Mouse (Mus musculus): ENCODE measurements at regions not wholly inside any gene's neighbourhood (a gene's known extent, or its start where the extent isn't known, plus 50 kb on each side); places are given as distances from the start of the nearest gene placed in this dataset.

DNA sequence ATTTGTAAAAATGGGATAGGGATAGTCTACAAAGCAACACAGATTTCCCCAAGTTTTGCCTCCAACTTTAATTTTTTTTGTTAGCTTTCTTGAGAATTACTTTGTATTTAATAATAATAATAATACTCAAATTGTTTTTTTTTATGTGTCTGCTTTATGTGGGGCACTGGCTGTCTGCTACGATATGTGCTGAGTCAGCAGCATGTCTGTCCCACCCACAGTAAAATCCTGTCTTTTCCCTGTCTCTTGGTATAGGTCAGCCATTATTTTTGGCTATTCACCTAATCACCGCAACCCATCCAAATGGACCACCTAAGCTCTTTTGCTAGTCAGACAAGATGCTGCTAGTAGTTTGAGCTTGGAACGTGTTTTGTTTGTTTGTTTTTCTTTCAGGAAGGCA lies 473.0 kb downstream of the Hs3st4 start:
- ATAC-seq (ENCODE audit: low read depth) (no peak), DNase-seq (ENCODE audit: low spot score) (no peak)
- no peaks in the 10 kb centered on the region for H3K27me3 ChIP-seq (replicated peaks; ENCODE audit: control insufficient read depth, insufficient read depth, low read length)
- H3K9ac ChIP-seq (ENCODE audit: low read depth, low read length), result no peak overlapping the region
- no peak overlapping the region for H3K4me2 ChIP-seq (ENCODE audit: low read depth, low read length)
- no peaks in the 10 kb centered on the region for H3K9me3 ChIP-seq (ENCODE audit: control insufficient read depth, low read length)
- H3K4me1 ChIP-seq (ENCODE audit: control insufficient read depth, insufficient read depth, low read length), result no peaks in the 10 kb centered on the region
- WGBS, result 75% methylated on average over 3 of the region's 3 CpGs
- no peak overlapping the region for H3K27ac ChIP-seq (replicated peaks; ENCODE audit: low read depth, low read length)
- H3K4me3 ChIP-seq (ENCODE audit: low read depth, low read length), result no peak overlapping the region
- H3K36me3 ChIP-seq (ENCODE audit: control insufficient read depth, insufficient read depth, low read length), result no peaks in the 10 kb centered on the region

GRCm38 (mm10) chr7:124487326-124487725 lies 504.7 kb downstream of the Hs3st4 start:
- ATAC-seq (ENCODE audit: low read depth) (no peak), DNase-seq (ENCODE audit: low spot score) (no peak)
- Histone ChIP-seq H3K4me2 (ENCODE audit: low read depth, low read length) (no peak overlapping the region), H3K27ac (replicated peaks; ENCODE audit: low read depth, low read length) (no peak overlapping the region), H3K27me3 (replicated peaks; ENCODE audit: control insufficient read depth, insufficient read depth, low read length) (no peaks in the 10 kb centered on the region), H3K9me3 (ENCODE audit: control insufficient read depth, low read length) (no peaks in the 10 kb centered on the region), H3K36me3 (ENCODE audit: control insufficient read depth, insufficient read depth, low read length) (no peaks in the 10 kb centered on the region), H3K9ac (ENCODE audit: low read depth, low read length) (no peak overlapping the region), H3K4me1 (ENCODE audit: control insufficient read depth, insufficient read depth, low read length) (no peaks in the 10 kb centered on the region), H3K4me3 (ENCODE audit: low read depth, low read length) (no peak overlapping the region)
- 60% methylated on average over 1 of the region's 1 CpGs for WGBS

GRCm38 (mm10) chr7:124491109-124491793 lies 508.6 kb downstream of the Hs3st4 start:
- no peak for ATAC-seq (ENCODE audit: low read depth)
- Histone ChIP-seq H3K36me3 (ENCODE audit: control insufficient read depth, insufficient read depth, low read length) (no peaks in the 10 kb centered on the region), H3K9ac (ENCODE audit: low read depth, low read length) (no peak overlapping the region), H3K4me2 (ENCODE audit: low read depth, low read length) (no peak overlapping the region), H3K9me3 (ENCODE audit: control insufficient read depth, low read length) (no peaks in the 10 kb centered on the region), H3K27me3 (replicated peaks; ENCODE audit: control insufficient read depth, insufficient read depth, low read length) (no peaks in the 10 kb centered on the region), H3K27ac (replicated peaks; ENCODE audit: low read depth, low read length) (no peak overlapping the region), H3K4me3 (ENCODE audit: low read depth, low read length) (no peak overlapping the region), H3K4me1 (ENCODE audit: control insufficient read depth, insufficient read depth, low read length) (no peaks in the 10 kb centered on the region)
- no peak for DNase-seq (ENCODE audit: low spot score)
- 58% methylated on average over 3 of the region's 3 CpGs for WGBS

DNA sequence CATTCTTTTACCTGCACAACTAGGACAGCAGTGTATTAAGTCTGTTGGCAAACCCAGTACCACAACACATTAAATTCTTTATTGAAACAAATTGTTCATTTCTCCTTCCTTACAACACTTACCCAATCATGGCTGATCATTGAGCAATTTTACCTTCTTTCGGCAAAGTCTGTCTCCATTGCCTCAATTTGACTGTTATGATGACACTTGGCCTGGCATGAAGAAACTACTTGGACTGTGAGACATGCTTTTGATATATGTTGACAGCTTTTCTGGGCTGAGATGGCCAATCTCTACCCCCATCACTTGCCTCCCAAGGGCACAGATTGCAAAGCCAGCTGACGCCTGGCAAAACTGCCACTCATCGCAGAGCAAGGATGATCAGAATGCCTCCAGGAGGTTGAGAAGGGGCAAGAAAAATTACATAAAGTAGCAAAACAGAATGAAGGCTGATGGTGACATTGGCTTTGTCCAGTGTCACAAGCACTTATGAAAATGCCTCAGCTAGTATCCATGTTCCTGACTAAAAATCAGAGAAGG lies 509.3 kb downstream of the Hs3st4 start:
- no peak for DNase-seq (ENCODE audit: low spot score)
- Histone ChIP-seq H3K9me3 (ENCODE audit: control insufficient read depth, low read length) (no peaks in the 10 kb centered on the region), H3K9ac (ENCODE audit: low read depth, low read length) (no peak overlapping the region), H3K36me3 (ENCODE audit: control insufficient read depth, insufficient read depth, low read length) (no peaks in the 10 kb centered on the region), H3K4me2 (ENCODE audit: low read depth, low read length) (no peak overlapping the region), H3K27ac (replicated peaks; ENCODE audit: low read depth, low read length) (no peak overlapping the region), H3K4me1 (ENCODE audit: control insufficient read depth, insufficient read depth, low read length) (no peaks in the 10 kb centered on the region), H3K4me3 (ENCODE audit: low read depth, low read length) (no peak overlapping the region), H3K27me3 (replicated peaks; ENCODE audit: control insufficient read depth, insufficient read depth, low read length) (no peaks in the 10 kb centered on the region)
- no peak for ATAC-seq (ENCODE audit: low read depth)
- 92% methylated on average over 3 of the region's 3 CpGs for WGBS

- H3K9me3 ChIP-seq (ENCODE audit: control insufficient read depth, low read length), result no peaks in the 10 kb centered on the region
- H3K4me2 ChIP-seq (ENCODE audit: low read depth, low read length), result no peak overlapping the region
- DNase-seq (ENCODE audit: low spot score), result peak; percentile 2
- H3K27ac ChIP-seq (replicated peaks; ENCODE audit: low read depth, low read length), result no peak overlapping the region
- 58% methylated on average over 3 of the region's 3 CpGs for WGBS
- ATAC-seq (ENCODE audit: low read depth), result no peak
- H3K4me1 ChIP-seq (ENCODE audit: control insufficient read depth, insufficient read depth, low read length), result no peaks in the 10 kb centered on the region
- no peak overlapping the region for H3K9ac ChIP-seq (ENCODE audit: low read depth, low read length)
- H3K27me3 ChIP-seq (replicated peaks; ENCODE audit: control insufficient read depth, insufficient read depth, low read length), result no peaks in the 10 kb centered on the region
- no peak overlapping the region for H3K4me3 ChIP-seq (ENCODE audit: low read depth, low read length)
- no peaks in the 10 kb centered on the region for H3K36me3 ChIP-seq (ENCODE audit: control insufficient read depth, insufficient read depth, low read length)
Observed at GRCm38 (mm10) chr7:124500636-124501035, 518.0 kb downstream of the Hs3st4 start.

DNA sequence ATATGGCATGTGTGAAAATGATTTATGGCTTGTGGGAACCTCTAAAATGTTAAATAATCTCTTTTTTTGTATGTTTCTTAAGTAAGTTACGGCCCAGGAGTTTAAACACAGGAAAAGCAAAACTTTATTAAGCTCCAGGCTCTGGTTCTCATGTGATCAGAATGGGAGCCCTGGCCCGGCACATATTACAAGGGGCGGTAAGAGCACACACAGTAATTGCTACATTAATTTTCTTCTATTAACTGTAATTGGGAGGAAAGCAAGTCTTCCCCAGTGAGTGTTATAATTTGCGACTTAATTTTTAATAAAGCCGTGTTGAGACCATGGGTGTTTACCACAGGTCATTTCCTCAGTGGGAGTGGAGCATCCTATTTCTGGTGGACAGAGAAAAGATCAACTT lies 520.1 kb downstream of the Hs3st4 start:
- 86% methylated on average over 5 of the region's 5 CpGs for WGBS
- H3K27me3 ChIP-seq (replicated peaks; ENCODE audit: control insufficient read depth, insufficient read depth, low read length), result no peaks in the 10 kb centered on the region
- DNase-seq (ENCODE audit: low spot score) (no peak), ATAC-seq (ENCODE audit: low read depth) (no peak)
- H3K4me1 ChIP-seq (ENCODE audit: control insufficient read depth, insufficient read depth, low read length), result no peaks in the 10 kb centered on the region
- H3K9me3 ChIP-seq (ENCODE audit: control insufficient read depth, low read length), result no peaks in the 10 kb centered on the region
- no peaks in the 10 kb centered on the region for H3K36me3 ChIP-seq (ENCODE audit: control insufficient read depth, insufficient read depth, low read length)
- H3K9ac ChIP-seq (ENCODE audit: low read depth, low read length), result no peak overlapping the region
- H3K4me2 ChIP-seq (ENCODE audit: low read depth, low read length), result no peak overlapping the region
- no peak overlapping the region for H3K27ac ChIP-seq (replicated peaks; ENCODE audit: low read depth, low read length)
- H3K4me3 ChIP-seq (ENCODE audit: low read depth, low read length), result no peak overlapping the region

DNA sequence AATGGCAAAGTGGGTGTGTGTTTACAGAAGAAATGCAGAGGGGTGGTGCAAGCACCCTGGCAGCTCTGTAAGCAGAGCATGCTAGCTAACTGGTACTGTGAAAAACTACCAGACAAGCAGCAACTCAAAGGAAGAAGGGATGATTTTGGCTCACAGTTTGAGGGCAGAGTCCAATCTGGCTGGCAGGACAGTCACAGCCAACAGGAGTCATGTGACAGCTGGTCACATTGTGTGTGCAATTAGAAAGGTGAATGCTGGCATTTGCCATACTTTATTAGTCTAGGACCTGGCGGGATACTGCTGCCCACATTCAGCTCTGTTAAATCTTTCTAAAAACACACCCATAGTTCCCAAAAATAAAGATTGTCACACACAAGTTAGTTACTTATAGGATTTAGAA lies 566.4 kb downstream of the Hs3st4 start:
- Histone ChIP-seq H3K4me2 (ENCODE audit: low read depth, low read length) (no peak overlapping the region), H3K36me3 (ENCODE audit: control insufficient read depth, insufficient read depth, low read length) (no peaks in the 10 kb centered on the region), H3K9me3 (ENCODE audit: control insufficient read depth, low read length) (no peaks in the 10 kb centered on the region), H3K27ac (replicated peaks; ENCODE audit: low read depth, low read length) (no peak overlapping the region), H3K9ac (ENCODE audit: low read depth, low read length) (no peak overlapping the region), H3K4me1 (ENCODE audit: control insufficient read depth, insufficient read depth, low read length) (no peaks in the 10 kb centered on the region), H3K4me3 (ENCODE audit: low read depth, low read length) (no peak overlapping the region), H3K27me3 (replicated peaks; ENCODE audit: control insufficient read depth, insufficient read depth, low read length) (no peaks in the 10 kb centered on the region)
- ATAC-seq (ENCODE audit: low read depth) (no peak), DNase-seq (ENCODE audit: low spot score) (no peak)
- 67% methylated on average over 1 of the region's 1 CpGs for WGBS

DNA sequence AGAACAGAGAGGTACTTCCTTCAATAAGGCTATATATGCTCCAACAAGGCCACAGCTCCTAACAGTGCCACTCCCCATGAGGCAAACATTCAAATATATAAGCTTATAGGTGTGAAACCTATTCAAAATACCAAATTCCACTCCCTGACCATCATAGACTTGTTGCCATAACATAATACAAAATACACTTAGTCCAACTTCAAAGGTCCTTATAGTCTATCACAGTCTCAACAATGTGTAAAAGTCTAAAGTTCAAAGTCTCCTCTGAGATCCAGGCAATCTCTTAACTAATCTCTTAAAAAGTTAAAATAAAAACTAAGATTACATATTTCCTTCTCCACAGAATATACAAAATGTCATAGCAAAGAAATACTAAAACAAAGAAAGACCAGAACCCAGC lies 574.5 kb downstream of the Hs3st4 start:
- no peaks in the 10 kb centered on the region for H3K9me3 ChIP-seq (ENCODE audit: control insufficient read depth, low read length)
- ATAC-seq (ENCODE audit: low read depth) (no peak), DNase-seq (ENCODE audit: low spot score) (no peak)
- H3K4me3 ChIP-seq (ENCODE audit: low read depth, low read length), result no peak overlapping the region
- no peak overlapping the region for H3K4me2 ChIP-seq (ENCODE audit: low read depth, low read length)
- no peak overlapping the region for H3K9ac ChIP-seq (ENCODE audit: low read depth, low read length)
- no peak overlapping the region for H3K27ac ChIP-seq (replicated peaks; ENCODE audit: low read depth, low read length)
- H3K27me3 ChIP-seq (replicated peaks; ENCODE audit: control insufficient read depth, insufficient read depth, low read length), result no peaks in the 10 kb centered on the region
- no peaks in the 10 kb centered on the region for H3K36me3 ChIP-seq (ENCODE audit: control insufficient read depth, insufficient read depth, low read length)
- H3K4me1 ChIP-seq (ENCODE audit: control insufficient read depth, insufficient read depth, low read length), result no peaks in the 10 kb centered on the region

DNA sequence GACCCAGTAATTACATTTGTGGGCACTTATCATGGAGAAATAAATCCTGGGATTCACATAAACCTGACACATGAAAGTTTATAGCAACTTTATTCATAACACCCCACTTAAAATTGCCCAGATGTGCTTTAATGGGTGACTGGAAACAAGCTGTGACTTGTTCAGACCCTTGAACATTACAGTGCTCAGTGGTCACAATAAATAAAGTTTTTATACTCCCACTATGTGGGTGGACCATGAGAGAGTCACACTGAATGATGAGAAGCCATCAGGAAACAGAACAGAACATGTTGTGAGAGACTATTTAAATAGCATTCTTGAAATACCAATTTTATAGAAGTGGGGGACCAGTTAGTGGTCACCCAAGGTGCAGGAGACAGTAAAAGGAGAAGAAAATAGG lies 588.1 kb downstream of the Hs3st4 start:
- Histone ChIP-seq H3K9me3 (ENCODE audit: control insufficient read depth, low read length) (no peaks in the 10 kb centered on the region), H3K36me3 (ENCODE audit: control insufficient read depth, insufficient read depth, low read length) (no peaks in the 10 kb centered on the region), H3K9ac (ENCODE audit: low read depth, low read length) (no peak overlapping the region), H3K27me3 (replicated peaks; ENCODE audit: control insufficient read depth, insufficient read depth, low read length) (no peaks in the 10 kb centered on the region), H3K4me3 (ENCODE audit: low read depth, low read length) (no peak overlapping the region), H3K27ac (replicated peaks; ENCODE audit: low read depth, low read length) (no peak overlapping the region), H3K4me2 (ENCODE audit: low read depth, low read length) (no peak overlapping the region), H3K4me1 (ENCODE audit: control insufficient read depth, insufficient read depth, low read length) (no peaks in the 10 kb centered on the region)
- DNase-seq (ENCODE audit: low spot score) (no peak), ATAC-seq (ENCODE audit: low read depth) (no peak)

Measured in embryonic facial prominence, embryonic 14.5 days (tissue).